Mouse (Mus musculus): ENCODE results near the gene Cxadr. TPM values are rescaled to one million over a fixed set of nuclear protein-coding genes. Genes with fewer than 3 reads are reported as not detected.

Cxadr gene
- total and polyA plus RNA-seq, 3 experiments: 0.33 TPM; not detected in 2

DNA sequence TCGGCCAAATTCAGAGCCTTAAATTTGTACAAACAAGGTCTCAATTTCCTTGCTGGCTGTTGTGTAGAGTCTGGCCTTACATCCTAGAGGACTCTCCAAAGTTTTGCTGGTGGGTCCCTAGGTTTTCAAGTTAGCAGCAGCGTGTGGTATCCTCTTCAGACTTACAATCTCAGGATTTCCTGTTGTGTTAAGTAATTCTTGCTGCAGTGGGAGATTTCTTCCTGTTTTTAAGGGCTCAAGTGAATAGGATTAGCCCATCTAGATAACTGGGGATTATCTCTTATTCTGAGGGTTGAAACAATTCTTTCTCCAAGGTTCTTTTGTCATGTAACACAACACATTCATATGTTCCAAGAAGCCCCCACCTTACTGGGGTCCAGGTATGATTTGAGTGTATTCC, 90.1 kb downstream of the Cxadr start:
- H3K27ac ChIP-seq (ENCODE audit: control insufficient read depth, low read depth, low read length): no peak overlapping the region
- H3K4me1 ChIP-seq (ENCODE audit: control insufficient read depth in 1 of 2, insufficient read depth in 2 of 2, low read length in 2 of 2): no peaks in the 10 kb centered on the region
- no peaks in the 10 kb centered on the region for H3K27me3 ChIP-seq (ENCODE audit: control insufficient read depth in 1 of 2, insufficient read depth in 2 of 2, low read length in 2 of 2)
- no peaks in the 10 kb centered on the region for H3K9me3 ChIP-seq (replicated peaks; ENCODE audit: insufficient read depth, low read length)
- DNase-seq (ENCODE audit: low read depth, low spot score): no peak
- no peak overlapping the region for H3K9ac ChIP-seq (ENCODE audit: control insufficient read depth, low read depth, low read length, poor library complexity, severe bottlenecking)
- no peaks in the 10 kb centered on the region for H3K36me3 ChIP-seq (ENCODE audit: control insufficient read depth in 1 of 2, insufficient read depth in 2 of 2, low read length in 2 of 2)
- TF ChIP-seq TAL1 (IDR thresholded peaks at IDR 0.05; ENCODE audit: low read length): no peak
- no peak for TF ChIP-seq BHLHE40 (IDR thresholded peaks at IDR 0.05; ENCODE audit: borderline replicate concordance, low read depth, low read length)
- TF ChIP-seq USF1 (IDR thresholded peaks at IDR 0.05; ENCODE audit: low read depth, low read length): no peak
- no peak overlapping the region for H3K4me3 ChIP-seq (ENCODE audit: control insufficient read depth in 1 of 2, insufficient read depth in 1 of 2, low read depth in 2 of 2, low read length in 2 of 2)
- no peaks in the 10 kb centered on the region for H3K79me2 ChIP-seq (ENCODE audit: control insufficient read depth, insufficient read depth, low read length, poor library complexity)

DNA sequence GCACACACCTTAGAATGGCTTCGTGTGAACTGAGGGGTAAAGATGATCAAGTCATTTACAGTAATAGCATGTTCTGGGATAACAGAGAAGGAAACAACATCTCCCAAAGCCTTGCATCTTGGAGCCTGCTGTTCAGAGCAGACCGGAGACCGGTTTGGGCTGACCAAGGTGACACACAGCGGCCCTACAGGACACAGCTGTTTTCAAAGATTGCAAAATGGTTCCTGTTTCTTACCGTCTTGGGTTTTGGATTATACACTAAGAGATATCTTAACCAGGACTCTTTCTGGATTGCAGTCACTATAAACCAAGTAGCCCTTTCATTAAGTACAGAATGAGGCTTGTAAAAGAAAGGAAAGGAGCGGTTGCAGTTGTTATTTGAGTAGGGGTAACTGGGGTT, 97.4 kb downstream of the Cxadr start:
- Histone ChIP-seq H3K79me2 (ENCODE audit: control insufficient read depth, insufficient read depth, low read length, poor library complexity) (no peaks in the 10 kb centered on the region), H3K9me3 (replicated peaks; ENCODE audit: insufficient read depth, low read length) (no peaks in the 10 kb centered on the region), H3K27ac (ENCODE audit: control insufficient read depth, low read depth, low read length) (no peak overlapping the region), H3K4me3 (ENCODE audit: control insufficient read depth in 1 of 2, insufficient read depth in 1 of 2, low read depth in 2 of 2, low read length in 2 of 2) (no peak overlapping the region), H3K36me3 (ENCODE audit: control insufficient read depth in 1 of 2, insufficient read depth in 2 of 2, low read length in 2 of 2) (no peaks in the 10 kb centered on the region), H3K9ac (ENCODE audit: control insufficient read depth, low read depth, low read length, poor library complexity, severe bottlenecking) (no peak overlapping the region), H3K4me1 (ENCODE audit: control insufficient read depth in 1 of 2, insufficient read depth in 2 of 2, low read length in 2 of 2) (no peaks in the 10 kb centered on the region), H3K27me3 (ENCODE audit: control insufficient read depth in 1 of 2, insufficient read depth in 2 of 2, low read length in 2 of 2) (no peaks in the 10 kb centered on the region)
- no peak for TF ChIP-seq RAD21 (IDR thresholded peaks at IDR 0.05; ENCODE audit: low read depth, low read length)
- TF ChIP-seq MYB (IDR thresholded peaks at IDR 0.05; ENCODE audit: low read depth, low read length): no peak
- TF ChIP-seq MEF2A (IDR thresholded peaks at IDR 0.05; ENCODE audit: extremely low read depth, insufficient replicate concordance, low read depth, low read length, poor library complexity, severe bottlenecking): no peak
- TF ChIP-seq SMC3 (IDR thresholded peaks at IDR 0.05; ENCODE audit: low read depth, low read length): no peak
- TF ChIP-seq USF1 (IDR thresholded peaks at IDR 0.05; ENCODE audit: low read depth, low read length): no peak
- TF ChIP-seq MAZ (IDR thresholded peaks at IDR 0.05; ENCODE audit: low read depth, low read length): no peak
- no peak for TF ChIP-seq ZC3H11A (IDR thresholded peaks at IDR 0.05; ENCODE audit: low read depth, low read length)
- DNase-seq (ENCODE audit: low read depth, low spot score): peak; percentile 5

DNA sequence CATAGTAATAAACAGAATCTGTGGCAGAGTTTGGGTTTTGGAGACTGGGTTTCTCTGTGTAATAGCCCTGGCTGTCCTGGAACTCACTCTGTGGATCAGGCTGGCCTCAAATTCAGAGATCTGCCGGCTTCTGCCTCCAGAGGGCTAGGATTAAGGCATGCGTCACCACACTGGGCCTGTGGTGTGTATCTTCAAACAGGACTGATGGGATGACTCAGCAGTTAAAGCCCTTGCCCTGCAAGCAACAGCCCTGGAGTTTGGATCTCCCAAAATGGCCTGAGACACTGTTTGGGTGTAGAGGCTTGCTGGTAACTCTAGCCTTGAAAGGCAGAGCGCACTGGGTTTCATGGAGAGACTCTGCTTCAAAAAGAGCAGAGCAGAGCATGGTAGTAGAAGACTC, 98.1 kb downstream of the Cxadr start:
- Histone ChIP-seq H3K27ac (ENCODE audit: control insufficient read depth, low read depth, low read length) (no peak overlapping the region), H3K36me3 (ENCODE audit: control insufficient read depth in 1 of 2, insufficient read depth in 2 of 2, low read length in 2 of 2) (no peaks in the 10 kb centered on the region), H3K4me1 (ENCODE audit: control insufficient read depth in 1 of 2, insufficient read depth in 2 of 2, low read length in 2 of 2) (no peaks in the 10 kb centered on the region), H3K4me3 (ENCODE audit: control insufficient read depth in 1 of 2, insufficient read depth in 1 of 2, low read depth in 2 of 2, low read length in 2 of 2) (no peak overlapping the region), H3K9ac (ENCODE audit: control insufficient read depth, low read depth, low read length, poor library complexity, severe bottlenecking) (no peak overlapping the region), H3K9me3 (replicated peaks; ENCODE audit: insufficient read depth, low read length) (no peaks in the 10 kb centered on the region), H3K27me3 (ENCODE audit: control insufficient read depth in 1 of 2, insufficient read depth in 2 of 2, low read length in 2 of 2) (no peaks in the 10 kb centered on the region), H3K79me2 (ENCODE audit: control insufficient read depth, insufficient read depth, low read length, poor library complexity) (no peaks in the 10 kb centered on the region)
- DNase-seq (ENCODE audit: low read depth, low spot score): peak; percentile 10
- TF ChIP-seq TCF12 (IDR thresholded peaks at IDR 0.05; ENCODE audit: low read depth, low read length): no peak
- no peak for TF ChIP-seq EP300 (IDR thresholded peaks at IDR 0.05; ENCODE audit: low read depth in 1 of 2, low read length in 2 of 2)
- TF ChIP-seq UBTF (IDR thresholded peaks at IDR 0.05; ENCODE audit: borderline replicate concordance, insufficient read depth, low read depth, low read length): no peak
- no peak for TF ChIP-seq KAT2A (conservative IDR thresholded peaks at IDR 0.05; ENCODE audit: low read depth, low read length)
- TF ChIP-seq ZC3H11A (IDR thresholded peaks at IDR 0.05; ENCODE audit: low read depth, low read length): no peak
- no peak for TF ChIP-seq JUND (IDR thresholded peaks at IDR 0.05; ENCODE audit: low read depth, low read length)
- no peak for TF ChIP-seq MYC (IDR thresholded peaks at IDR 0.05; ENCODE audit: low read depth, low read length)
- TF ChIP-seq MEF2A (IDR thresholded peaks at IDR 0.05; ENCODE audit: extremely low read depth, insufficient replicate concordance, low read depth, low read length, poor library complexity, severe bottlenecking): no peak
- TF ChIP-seq ZKSCAN1 (IDR thresholded peaks at IDR 0.05; ENCODE audit: low read depth, low read length): no peak
- TF ChIP-seq HCFC1 (IDR thresholded peaks at IDR 0.05; ENCODE audit: low read depth, low read length): no peak
- TF ChIP-seq TAL1 (IDR thresholded peaks at IDR 0.05; ENCODE audit: low read length): no peak
- no peak for TF ChIP-seq CHD2 (IDR thresholded peaks at IDR 0.05; ENCODE audit: low read length)
- TF ChIP-seq MYB (IDR thresholded peaks at IDR 0.05; ENCODE audit: low read depth, low read length): no peak
- TF ChIP-seq GATA1 (IDR thresholded peaks at IDR 0.05; ENCODE audit: low read depth, low read length): no peak
- no peak for TF ChIP-seq USF1 (IDR thresholded peaks at IDR 0.05; ENCODE audit: low read depth, low read length)
- TF ChIP-seq USF2 (IDR thresholded peaks at IDR 0.05; ENCODE audit: borderline replicate concordance in 1 of 2, insufficient read depth in 1 of 2, low read depth in 1 of 2, low read length in 2 of 2): no peak
